15 mouse cellular contexts compared by ENCODE assay signal in the genomic region with DNA sequence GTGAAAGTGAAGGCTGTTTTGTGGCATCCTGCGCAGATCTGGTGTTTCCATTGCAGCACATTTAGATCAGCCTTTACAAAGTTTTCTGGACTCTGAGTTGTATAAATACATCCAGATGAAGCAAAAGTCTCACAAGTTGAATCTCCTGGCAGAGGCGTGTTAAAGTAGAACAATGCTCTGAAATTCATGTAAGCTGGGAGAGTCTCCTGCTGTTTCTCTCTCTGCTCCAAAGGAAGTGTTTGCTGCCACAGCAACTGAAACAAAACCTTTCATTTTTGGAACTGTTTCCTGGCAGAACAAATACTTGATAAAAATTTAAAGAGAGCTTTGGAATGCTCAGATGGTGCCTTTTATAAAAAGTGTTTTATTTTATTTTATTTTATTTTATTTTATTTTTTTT.
DNase-seq lines count a peak whose midpoint lies in the region; ATAC-seq and TF ChIP-seq lines count a peak whose summit lies in the region.
"Had no signal": no experiment of that assay in that cellular context is flagged by ENCODE, and none has a peak within 500 bp of the region (broad histone marks: within the 10 kb centered on the region; RNA-seq: fewer than 3 reads in every experiment).

No protein-coding gene starts in this region.

- H3K9me3 ChIP-seq in kidney, embryonic 15.5 days (replicated peaks), result no peaks in the 10 kb centered on the region
- no peaks in the 10 kb centered on the region for H3K9me3 ChIP-seq in lung, postnatal 0 days (ENCODE audit: low read length)
- H3K9me3 ChIP-seq: liver, embryonic 13.5 days had no signal

- no peak for TF ChIP-seq CTCF in lung, postnatal 0 days (IDR thresholded peaks at IDR 0.05)

- H3K4me2 ChIP-seq in kidney, embryonic 15.5 days, result no peak overlapping the region
- no peak overlapping the region for H3K4me2 ChIP-seq in lung, postnatal 0 days (replicated peaks; ENCODE audit: low read depth, low read length)
- H3K4me2 ChIP-seq: liver, embryonic 13.5 days had no signal

- 0 out of 2 replicates have a peak overlapping the region, but pooled peaks have one; percentile 27 for H3K27ac ChIP-seq in kidney, embryonic 15.5 days
- H3K27ac ChIP-seq in lung, postnatal 0 days (ENCODE audit: low read length), result no peak overlapping the region
- H3K27ac ChIP-seq: liver, embryonic 13.5 days had no signal

- no peaks in the 10 kb centered on the region for H3K36me3 ChIP-seq in kidney, embryonic 15.5 days
- H3K36me3 ChIP-seq in lung, postnatal 0 days (ENCODE audit: insufficient read depth, low read length), result no peaks in the 10 kb centered on the region
- H3K36me3 ChIP-seq: liver, embryonic 13.5 days had no signal

- no peak overlapping the region for H3K4me3 ChIP-seq in kidney, embryonic 15.5 days (replicated peaks)
- H3K4me3 ChIP-seq in lung, postnatal 0 days (ENCODE audit: low read depth, low read length), result no peak overlapping the region
- H3K4me3 ChIP-seq: liver, embryonic 13.5 days had no signal

- no peak overlapping the region for H3K9ac ChIP-seq in kidney, embryonic 15.5 days
- H3K9ac ChIP-seq in lung, postnatal 0 days (replicated peaks; ENCODE audit: low read depth), result no peak overlapping the region
- H3K9ac ChIP-seq: liver, embryonic 13.5 days had no signal

- ATAC-seq in kidney, embryonic 15.5 days (replicated peaks; ENCODE audit: low FRiP score), result no peak
- ATAC-seq in lung, postnatal 0 days, result no peak
- ATAC-seq: intestine, postnatal 0 days had no signal

- H3K27me3 ChIP-seq in kidney, embryonic 15.5 days, result no peaks in the 10 kb centered on the region
- no peaks in the 10 kb centered on the region for H3K27me3 ChIP-seq in lung, postnatal 0 days (replicated peaks; ENCODE audit: insufficient read depth, low read length)
- H3K27me3 ChIP-seq: liver, embryonic 13.5 days had no signal

- 88% methylated on average over 2 of the region's 2 CpGs for WGBS in kidney, embryonic 15.5 days
- WGBS in lung, postnatal 0 days, result 64% methylated on average over 2 of the region's 2 CpGs

- peaks cover 16% of the 10 kb centered on the region for H3K4me1 ChIP-seq in kidney, embryonic 15.5 days
- H3K4me1 ChIP-seq in lung, postnatal 0 days (ENCODE audit: insufficient read depth, low read depth, low read length), result no peaks in the 10 kb centered on the region
- H3K4me1 ChIP-seq: liver, embryonic 13.5 days had no signal

- peak; percentile 16 to 30 for DNase-seq in frontal cortex, adult 2 months (ENCODE audit: extremely low spot score in 1 of 2, low spot score in 1 of 2)
- no peak for DNase-seq in frontal cortex, postnatal 14 days (ENCODE audit: low spot score in 2 of 2)
- no peak for DNase-seq in kidney, adult 9 months
- peak; percentile 51 for DNase-seq in lung, postnatal 0 days (ENCODE audit: low spot score)
- DNase-seq in lung, adult 18-20 months, result no peak
- DNase-seq in telencephalon, adult 2 months (ENCODE audit: low read depth, low spot score), result peak; percentile 64
- no peak for DNase-seq in cerebellum, postnatal 36 days
- DNase-seq: adrenal gland, postnatal 36 days; B cell, adult 2 months; cerebellum, adult 11 months; gastrocnemius, postnatal 10 days; liver, embryonic 13.5 days; thymus, postnatal 36 days had no signal

- no peak for TF ChIP-seq EP300 in lung, postnatal 0 days (IDR thresholded peaks at IDR 0.05)

Comparison
In these comparisons a context has a peak if more than half of its experiments do, and no peak if none do; other contexts are left out.
1. DNase-seq: peak in frontal cortex, adult 2 months (2 of 2), lung, postnatal 0 days (single experiment) and telencephalon, adult 2 months (single experiment); none in frontal cortex, postnatal 14 days (0 of 2), kidney, adult 9 months (single experiment), lung, adult 18-20 months (0 of 2) and cerebellum, postnatal 36 days (0 of 2).